Mouse (Mus musculus) neural tube, embryonic 15.5 days (tissue): ENCODE measurements at regions not wholly inside any gene's neighbourhood (a gene's known extent, or its start where the extent isn't known, plus 50 kb on each side); places are given as distances from the start of the nearest gene placed in this dataset.
A peak's percentile ranks its signal among the peaks of the same experiment; 100 is the strongest.
"Not testable (repeated sequence)": the region's sequence is repeated elsewhere in the genome, so short reads cannot be mapped to it uniquely, and the experiment has no call there.

Source experiments
- ATAC-seq: fragments of 200-750 bp; cut with Nextera tagmentation; 2 replicates; pipeline ENCODE4 v1.8.0; 2017; ENCODE audit warnings: mild to moderate bottlenecking, moderate TSS enrichment, moderate library complexity; ENCODE audit not compliant: low FRiP score
- H3K27ac ChIP-seq: fragments of 300-500 bp; sonication (generic); replicated peaks from 2 replicates; pipeline ENCODE4 v1.5.1; 2015; ENCODE audit warnings: mild to moderate bottlenecking, inconsistent platforms
- H3K27me3 ChIP-seq: fragments of 300-500 bp; sonication (generic); replicated peaks from 2 replicates; pipeline ENCODE4 v1.6.1; 2015; ENCODE audit warnings: inconsistent platforms
- H3K36me3 ChIP-seq: fragments of 300-500 bp; sonication (generic); 2 replicates; pipeline ENCODE4 v1.6.1; 2015; ENCODE audit warnings: inconsistent platforms
- H3K4me1 ChIP-seq: fragments of 300-500 bp; sonication (generic); 2 replicates; pipeline ENCODE4 v1.6.1; 2015; ENCODE audit warnings: inconsistent platforms
- H3K4me2 ChIP-seq: fragments of 300-500 bp; sonication (generic); 2 replicates; pipeline ENCODE4 v1.6.1; 2015; ENCODE audit warnings: inconsistent platforms, mild to moderate bottlenecking, moderate library complexity
- H3K4me3 ChIP-seq: fragments of 300-500 bp; sonication (generic); replicated peaks from 2 replicates; pipeline ENCODE4 v1.5.1; 2015; ENCODE audit warnings: mild to moderate bottlenecking, inconsistent platforms
- H3K9ac ChIP-seq: fragments of 300-500 bp; sonication (generic); replicated peaks from 2 replicates; pipeline ENCODE4 v1.6.1; 2015; ENCODE audit warnings: mild to moderate bottlenecking, inconsistent platforms
- H3K9me3 ChIP-seq: fragments of 300-500 bp; sonication (generic); replicated peaks from 2 replicates; pipeline ENCODE4 v1.6.1; 2016; ENCODE audit warnings: inconsistent platforms
- WGBS: fragments of 180-500 bp; shearing (Covaris S2); methylation state at CpG from one replicate; pipeline ENCODE4 v1.1.7; 2015; ENCODE audit warnings: mixed read lengths; 5-methylcytosine and 5-hydroxymethylcytosine counted together

GRCm38 (mm10) chr5:91861440-91862187 lies 101.3 kb downstream of the Rchy1 start:
- H3K9ac ChIP-seq = no peak overlapping the region
- H3K27ac ChIP-seq = no peak overlapping the region
- no peaks in the 10 kb centered on the region for H3K9me3 ChIP-seq
- H3K4me2 ChIP-seq = no peak overlapping the region
- no peak overlapping the region for H3K4me3 ChIP-seq
- H3K4me1 ChIP-seq = no peaks in the 10 kb centered on the region
- 77% methylated on average over 11 of the region's 11 CpGs for WGBS
- no peaks in the 10 kb centered on the region for H3K36me3 ChIP-seq
- no peaks in the 10 kb centered on the region for H3K27me3 ChIP-seq
- no peak for ATAC-seq

GRCm38 (mm10) chr5:91860489-91860888 lies 102.4 kb downstream of the Rchy1 start:
- H3K4me3 ChIP-seq = no peak overlapping the region
- no peak for ATAC-seq
- no peaks in the 10 kb centered on the region for H3K27me3 ChIP-seq

DNA sequence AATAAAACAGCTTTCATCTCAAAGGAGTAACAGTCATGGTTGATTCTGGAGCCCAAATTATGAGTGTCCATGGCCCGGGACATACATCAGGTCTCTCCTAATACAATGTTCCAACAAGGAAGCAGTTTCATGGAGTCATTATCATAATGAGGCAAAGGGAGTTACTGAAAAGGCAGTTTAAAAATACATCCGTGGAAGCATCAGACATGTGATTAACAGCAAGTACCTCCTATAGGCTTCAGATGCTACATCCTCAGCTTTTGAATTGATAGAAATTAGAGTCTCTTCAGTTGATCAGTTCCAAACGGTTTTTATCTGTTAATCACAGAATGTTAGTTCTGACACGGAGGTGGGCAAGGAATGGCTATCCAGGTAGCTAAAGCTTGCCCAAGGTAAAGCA lies 110.5 kb downstream of the Rchy1 start:
- WGBS = 75% methylated on average over 4 of the region's 4 CpGs
- no peaks in the 10 kb centered on the region for H3K36me3 ChIP-seq
- H3K27me3 ChIP-seq = no peaks in the 10 kb centered on the region
- H3K4me2 ChIP-seq = no peak overlapping the region
- H3K4me1 ChIP-seq = no peaks in the 10 kb centered on the region
- H3K4me3 ChIP-seq = no peak overlapping the region
- no peaks in the 10 kb centered on the region for H3K9me3 ChIP-seq
- H3K9ac ChIP-seq = no peak overlapping the region
- no peak overlapping the region for H3K27ac ChIP-seq
- ATAC-seq = no peak

More at GRCm38 (mm10) chr5:91860489-91860888, 102.4 kb downstream of the Rchy1 start:
- H3K9ac ChIP-seq = no peak overlapping the region
- H3K36me3 ChIP-seq = no peaks in the 10 kb centered on the region
- no peak overlapping the region for H3K4me2 ChIP-seq
- no peak overlapping the region for H3K27ac ChIP-seq
- no peaks in the 10 kb centered on the region for H3K9me3 ChIP-seq
- no peaks in the 10 kb centered on the region for H3K4me1 ChIP-seq
- WGBS = 79% methylated on average over 2 of the region's 2 CpGs

DNA sequence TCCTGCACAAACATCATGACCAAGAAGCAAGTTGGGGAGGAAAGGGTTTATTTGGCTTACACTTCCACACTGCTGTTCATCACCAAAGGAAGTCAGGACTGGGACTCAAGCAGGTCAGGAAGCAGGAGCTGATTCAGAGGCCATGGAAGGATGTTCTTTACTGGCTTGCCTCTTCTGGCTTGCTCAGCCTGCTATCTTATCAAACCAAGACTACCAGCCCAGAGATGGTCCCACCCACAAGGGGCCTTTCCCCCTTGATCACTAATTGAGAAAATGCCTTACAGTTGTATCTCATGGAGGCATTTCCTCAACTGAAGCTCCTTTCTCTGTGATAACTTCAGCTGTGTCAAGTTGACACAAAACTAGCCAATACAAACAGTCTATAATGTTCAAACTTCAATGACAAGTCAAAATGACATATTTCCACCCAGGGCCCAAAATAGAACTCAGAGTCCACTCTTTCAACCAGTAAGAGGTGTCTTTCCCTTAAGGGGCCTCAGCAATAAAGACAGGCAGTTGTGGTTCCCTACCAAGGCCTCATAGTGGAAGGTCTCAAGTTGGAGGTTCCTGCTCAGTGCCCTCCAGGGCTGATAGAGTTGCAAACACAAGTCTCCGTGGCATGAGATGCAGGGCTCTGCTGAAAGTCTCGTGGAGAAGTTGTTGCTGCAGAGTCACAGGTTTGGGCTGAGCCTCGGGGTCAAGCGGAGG lies 111.9 kb downstream of the Rchy1 start:
- H3K36me3 ChIP-seq, H3K4me3 ChIP-seq, H3K4me1 ChIP-seq, ATAC-seq, H3K9me3 ChIP-seq, H3K9ac ChIP-seq, H3K27me3 ChIP-seq, H3K27ac ChIP-seq, H3K4me2 ChIP-seq: not testable (repeated sequence)
- WGBS = 94% methylated on average over 4 of the region's 4 CpGs

DNA sequence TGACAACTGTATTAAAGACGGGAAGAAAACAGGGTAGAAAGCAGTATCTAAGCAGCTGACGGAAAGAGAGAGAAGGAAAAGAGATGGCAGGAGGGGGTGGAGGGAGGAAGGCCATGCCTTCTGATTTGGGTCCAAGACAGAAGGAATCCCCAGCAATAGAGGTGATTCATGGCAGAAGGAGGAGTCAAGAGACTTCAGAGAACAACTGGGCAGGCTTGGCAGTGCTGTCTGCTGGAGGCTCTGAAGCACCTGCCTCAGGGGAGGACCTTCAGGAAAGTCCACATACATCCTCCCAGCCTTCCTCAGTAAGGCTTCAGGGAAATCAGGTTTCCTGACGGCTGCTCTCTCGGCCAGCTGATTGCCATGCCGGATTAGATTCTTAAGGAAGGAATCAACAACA lies 112.4 kb downstream of the Rchy1 start:
- H3K9ac ChIP-seq = no peak overlapping the region
- WGBS = 88% methylated on average over 5 of the region's 5 CpGs
- H3K27me3 ChIP-seq = no peaks in the 10 kb centered on the region
- H3K4me3 ChIP-seq = no peak overlapping the region
- H3K9me3 ChIP-seq = no peaks in the 10 kb centered on the region
- H3K4me2 ChIP-seq = no peak overlapping the region
- ATAC-seq = no peak
- no peaks in the 10 kb centered on the region for H3K4me1 ChIP-seq
- no peak overlapping the region for H3K27ac ChIP-seq
- no peaks in the 10 kb centered on the region for H3K36me3 ChIP-seq

GRCm38 (mm10) chr5:91849533-91849932 lies 113.3 kb downstream of the Rchy1 start:
- Histone ChIP-seq H3K4me2 (no peak overlapping the region), H3K9ac (no peak overlapping the region), H3K4me1 (no peaks in the 10 kb centered on the region), H3K36me3 (no peaks in the 10 kb centered on the region), H3K4me3 (no peak overlapping the region), H3K27ac (no peak overlapping the region), H3K9me3 (no peaks in the 10 kb centered on the region), H3K27me3 (no peaks in the 10 kb centered on the region)
- no peak for ATAC-seq
- 93% methylated on average over 2 of the region's 2 CpGs for WGBS

DNA sequence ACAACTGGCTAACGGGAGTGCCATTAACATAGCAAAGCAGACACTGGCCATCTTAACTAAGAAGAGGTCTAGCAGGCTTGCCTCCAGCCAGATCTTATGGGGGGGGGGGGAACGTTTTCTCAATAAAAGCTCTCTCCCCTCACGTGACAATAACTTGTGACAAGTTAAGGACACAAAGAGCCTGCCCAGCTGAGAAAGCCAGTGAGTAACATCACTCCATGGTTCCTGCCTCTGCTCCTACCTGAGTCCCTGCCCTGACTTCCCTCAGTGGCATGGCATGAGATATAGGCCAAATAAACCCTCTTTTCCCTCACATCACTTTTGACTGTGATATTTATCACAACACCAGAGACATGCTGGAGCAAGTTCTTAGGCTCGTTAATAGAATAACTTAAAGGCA lies 113.8 kb downstream of the Rchy1 start:
- 53% methylated on average over 4 of the region's 4 CpGs for WGBS

GRCm38 (mm10) chr5:91848528-91848927 lies 114.3 kb downstream of the Rchy1 start:
- Histone ChIP-seq H3K4me1 (no peaks in the 10 kb centered on the region), H3K9me3 (no peaks in the 10 kb centered on the region), H3K9ac (no peak overlapping the region), H3K27ac (no peak overlapping the region), H3K4me2 (no peak overlapping the region), H3K27me3 (no peaks in the 10 kb centered on the region), H3K36me3 (no peaks in the 10 kb centered on the region), H3K4me3 (no peak overlapping the region)
- 82% methylated on average over 3 of the region's 3 CpGs for WGBS
- no peak for ATAC-seq

More for the DNA sequence above, 113.8 kb downstream of the Rchy1 start:
- no peaks in the 10 kb centered on the region for H3K4me1 ChIP-seq
- no peak for ATAC-seq
- no peak overlapping the region for H3K27ac ChIP-seq
- H3K4me2 ChIP-seq = no peak overlapping the region
- H3K27me3 ChIP-seq = no peaks in the 10 kb centered on the region
- no peaks in the 10 kb centered on the region for H3K36me3 ChIP-seq
- no peak overlapping the region for H3K9ac ChIP-seq
- no peak overlapping the region for H3K4me3 ChIP-seq
- no peaks in the 10 kb centered on the region for H3K9me3 ChIP-seq

DNA sequence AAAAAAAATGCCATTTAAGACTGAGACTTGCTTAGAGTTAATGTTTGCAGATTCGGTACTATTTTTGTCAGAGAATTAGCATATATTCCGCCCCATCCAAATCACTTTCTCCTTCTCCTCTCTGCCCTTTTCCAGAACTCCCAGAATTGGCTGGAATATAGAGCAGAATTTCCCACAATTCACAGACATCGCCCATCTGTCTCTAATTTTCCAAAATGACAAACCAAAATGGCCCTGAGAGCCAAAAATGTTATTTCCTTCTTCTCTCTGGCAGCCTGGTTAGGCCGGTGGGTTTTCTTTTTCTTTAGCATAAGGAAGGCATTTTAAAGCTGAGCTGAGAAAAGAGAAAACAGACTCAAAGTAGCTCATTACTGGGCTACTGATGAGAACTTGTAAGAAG lies 119.8 kb downstream of the Rchy1 start:
- ATAC-seq = no peak

GRCm38 (mm10) chr5:91841066-91841465 lies 121.8 kb downstream of the Rchy1 start:
- ATAC-seq = no peak
- 82% methylated on average over 4 of the region's 4 CpGs for WGBS
- H3K27ac ChIP-seq = no peak overlapping the region

More for the DNA sequence above, 119.8 kb downstream of the Rchy1 start:
- 93% methylated on average over 4 of the region's 4 CpGs for WGBS
- H3K4me2 ChIP-seq = no peak overlapping the region
- no peaks in the 10 kb centered on the region for H3K36me3 ChIP-seq
- H3K4me3 ChIP-seq = no peak overlapping the region
- no peaks in the 10 kb centered on the region for H3K4me1 ChIP-seq
- no peak overlapping the region for H3K9ac ChIP-seq
- no peaks in the 10 kb centered on the region for H3K27me3 ChIP-seq
- H3K9me3 ChIP-seq = no peaks in the 10 kb centered on the region
- no peak overlapping the region for H3K27ac ChIP-seq

DNA sequence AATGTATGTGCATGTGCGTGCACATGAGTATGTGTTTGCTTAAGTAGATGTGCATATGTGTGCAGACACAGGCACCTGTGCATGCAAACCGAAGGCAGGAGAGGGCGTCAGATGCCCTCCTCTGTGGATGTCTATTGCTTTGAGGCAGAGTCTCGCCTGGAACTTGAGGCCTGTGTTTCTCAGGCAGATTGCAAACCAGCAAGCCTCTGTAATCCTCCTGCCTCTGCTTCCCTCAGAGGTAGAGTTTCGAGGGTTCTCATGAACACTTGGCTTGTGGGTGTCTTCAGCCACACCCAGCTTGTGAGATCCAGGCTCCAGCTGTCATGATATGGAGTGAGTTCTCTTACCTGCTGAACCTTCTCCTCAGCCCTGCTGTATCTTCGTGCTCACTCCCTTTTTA lies 134.4 kb downstream of the Rchy1 start:
- no peak for ATAC-seq

More at GRCm38 (mm10) chr5:91841066-91841465, 121.8 kb downstream of the Rchy1 start:
- no peak overlapping the region for H3K9ac ChIP-seq
- H3K4me1 ChIP-seq = no peaks in the 10 kb centered on the region
- no peak overlapping the region for H3K4me2 ChIP-seq
- H3K36me3 ChIP-seq = no peaks in the 10 kb centered on the region
- no peak overlapping the region for H3K4me3 ChIP-seq
- H3K27me3 ChIP-seq = no peaks in the 10 kb centered on the region
- H3K9me3 ChIP-seq = no peaks in the 10 kb centered on the region

DNA sequence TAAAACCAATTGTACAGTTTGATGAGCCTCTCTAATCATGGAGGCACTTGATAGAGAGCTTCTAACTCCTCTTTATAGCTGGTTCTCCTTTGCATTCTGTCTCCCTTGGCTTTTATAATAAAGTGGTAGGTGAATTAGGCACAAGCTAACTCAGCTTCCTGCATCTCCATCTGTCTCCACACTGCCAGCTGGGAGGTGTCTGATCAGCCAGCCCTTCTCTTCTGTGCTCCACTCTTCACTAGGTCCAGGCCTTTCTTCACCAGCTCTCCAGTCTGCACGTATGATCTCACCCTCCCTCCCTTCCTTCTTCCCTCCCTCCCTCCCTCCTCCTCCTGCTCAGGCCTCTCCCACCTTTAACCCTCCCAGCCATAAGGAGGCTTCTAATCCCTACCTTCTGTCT lies 136.2 kb downstream of the Rchy1 start:
- Histone ChIP-seq H3K27ac (no peak overlapping the region), H3K9ac (no peak overlapping the region), H3K4me2 (no peak overlapping the region), H3K4me3 (no peak overlapping the region), H3K9me3 (no peaks in the 10 kb centered on the region), H3K4me1 (peaks cover 12% of the 10 kb centered on the region), H3K27me3 (no peaks in the 10 kb centered on the region), H3K36me3 (no peaks in the 10 kb centered on the region)
- 44% methylated on average over 1 of the region's 1 CpGs for WGBS
- peak; percentile 22; the same call in 1 of the 2 replicates for ATAC-seq

More for the DNA sequence above, 134.4 kb downstream of the Rchy1 start:
- peaks cover 4% of the 10 kb centered on the region for H3K4me1 ChIP-seq
- H3K4me3 ChIP-seq = no peak overlapping the region
- H3K9me3 ChIP-seq = no peaks in the 10 kb centered on the region
- no peaks in the 10 kb centered on the region for H3K27me3 ChIP-seq
- H3K4me2 ChIP-seq = no peak overlapping the region
- H3K36me3 ChIP-seq = no peaks in the 10 kb centered on the region
- H3K27ac ChIP-seq = no peak overlapping the region
- no peak overlapping the region for H3K9ac ChIP-seq
- WGBS = 88% methylated on average over 6 of the region's 6 CpGs
